8 mouse cellular contexts compared by ENCODE assay signal in the genomic region with DNA sequence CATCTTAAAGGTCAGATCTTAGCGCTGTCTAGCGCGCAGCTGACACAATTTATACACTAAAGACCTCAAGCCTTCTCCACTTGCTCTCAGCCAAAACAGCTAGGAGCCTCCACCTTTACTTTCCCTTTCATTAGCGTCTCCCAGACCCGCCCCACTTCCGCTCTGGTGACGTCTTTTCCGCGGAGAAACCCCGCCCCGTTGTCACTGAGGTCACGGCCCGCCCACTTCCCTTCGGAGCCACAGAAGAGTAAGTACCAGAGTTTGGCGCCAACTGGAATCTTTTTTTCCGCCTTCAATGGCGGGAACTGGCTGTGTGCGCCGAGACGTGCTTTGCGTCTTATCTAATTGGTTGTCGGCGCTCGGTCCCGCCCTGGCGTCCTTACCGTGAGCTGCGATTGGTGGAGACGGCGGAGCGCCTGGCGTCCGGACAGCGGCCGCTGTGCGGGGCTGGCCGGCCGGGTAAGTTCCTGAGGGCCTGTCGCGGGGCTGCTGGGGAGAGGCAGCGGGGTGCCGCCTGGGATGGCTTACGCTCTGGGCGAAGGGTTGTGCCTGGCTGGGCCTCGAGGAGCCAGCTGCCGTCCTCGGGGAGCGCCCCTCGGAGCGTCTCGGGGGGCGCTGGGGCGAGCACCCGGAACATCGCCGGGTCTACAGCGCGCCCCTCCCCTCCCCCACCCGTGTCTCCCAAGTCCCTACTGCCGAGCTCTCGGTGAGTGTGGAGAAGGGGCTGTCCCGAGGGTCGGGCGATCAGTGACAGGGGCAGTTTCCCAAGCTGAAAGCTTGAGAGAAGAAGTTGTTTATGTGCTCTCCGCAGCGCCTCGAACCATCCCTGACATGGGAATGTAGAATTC. TPM values are rescaled to one million over a fixed set of nuclear protein-coding genes. Genes with fewer than 3 reads are reported as not detected.
DNase-seq lines count a peak whose midpoint lies in the region; ATAC-seq lines count a peak whose summit lies in the region.

A gene (plus strand): TSS at position 418 of the 848 bp plus-strand sequence.

- intact Hi-C loops in left cerebral cortex, postnatal 14 days (cut with DNase I) = no loop called here

- ATAC-seq in intestine, embryonic 14.5 days (replicated peaks; ENCODE audit: low FRiP score, low TSS enrichment, low read depth) = peak; percentile 100

- H3K4me1 ChIP-seq in intestine, embryonic 14.5 days (replicated peaks; ENCODE audit: control insufficient read depth, insufficient read depth, low read length) = peaks cover 11% of the 10 kb centered on the region

- no peaks in the 10 kb centered on the region for H3K27me3 ChIP-seq in intestine, embryonic 14.5 days (replicated peaks; ENCODE audit: control insufficient read depth, insufficient read depth, low read length)

- no peaks in the 10 kb centered on the region for H3K9me3 ChIP-seq in intestine, embryonic 14.5 days (ENCODE audit: control insufficient read depth, low read length)

- under 1% methylated on average over 59 of the region's 67 CpGs for WGBS in intestine, embryonic 14.5 days

- peak within 1 kb of the TSS; percentile 82 for H3K27ac ChIP-seq in intestine, embryonic 14.5 days (ENCODE audit: low read depth)

- H3K4me3 ChIP-seq in intestine, embryonic 14.5 days (ENCODE audit: low read depth, low read length) = peak within 1 kb of the TSS; percentile 92

- peak; percentile 97 for DNase-seq in adrenal gland, adult 18-20 months (ENCODE audit: low spot score in 2 of 2)
- DNase-seq in embryo, embryonic 11 days = peak; percentile 99
- peak; percentile 99 for DNase-seq in gastrocnemius, postnatal 25 days
- peak; percentile 99 for DNase-seq in intestine, embryonic 14.5 days (ENCODE audit: low spot score)
- peak; percentile 99 to 100 for DNase-seq in left cerebral cortex, postnatal 14 days (ENCODE audit: low spot score in 2 of 2)
- peak; percentile 99 for DNase-seq in mesoderm, embryonic 11.5 days (ENCODE audit: low read depth, low spot score)
- DNase-seq in right cerebral cortex, postnatal 36 days (ENCODE audit: low spot score in 2 of 2) = peak; percentile 99 to 100
- peak; percentile 99 for DNase-seq in yolk sac, embryonic 10.5 days (ENCODE audit: low spot score)

- H3K36me3 ChIP-seq in intestine, embryonic 14.5 days (ENCODE audit: control insufficient read depth, insufficient read depth, low read length) = 0 out of 2 replicates have a peak, but pooled peaks cover 5% of the 10 kb centered on the region

- H3K9ac ChIP-seq in intestine, embryonic 14.5 days (ENCODE audit: low read length) = peak within 1 kb of the TSS; percentile 86

- peak within 1 kb of the TSS; percentile 86 for H3K4me2 ChIP-seq in intestine, embryonic 14.5 days (ENCODE audit: low read length)

RNA-seq across cellular contexts. Expression of the gene that starts here (rescaled TPM):
- 1 to 10 TPM; 7.0 to 7.1 TPM for total RNA-seq in adrenal gland, adult 18-20 months (2021)
- 1 to 10 TPM; 3.8 to 5.1 TPM for total RNA-seq in gastrocnemius, postnatal 25 days (2021)
- polyA plus RNA-seq in intestine, embryonic 14.5 days (2014; fragmentation: Nextera tagmentation; extraction: Ambion mirVana) = 49.4 and 49.5 TPM in 2 replicates
- 1 to 10 TPM; 8.4 to 8.6 TPM for total RNA-seq in left cerebral cortex, postnatal 14 days (2021)

Comparison
In these comparisons a context has a peak if more than half of its experiments do, and no peak if none do; other contexts are left out.
1. Peak in every context shown above with its lines: DNase-seq, ATAC-seq, H3K4me3 ChIP-seq and H3K27ac ChIP-seq.